Mouse (Mus musculus) right cerebral cortex, postnatal 25 days (tissue): ENCODE measurements around the gene Slc35a1.

Source experiments
- DNase-seq: peaks from one replicate; pipeline ENCODE4 v3.0.0; 2022

Slc35a1 gene

GRCm38 (mm10) chr4:34644779-34645178 is 42.5 kb downstream of the Slc35a1 start:
- DNase-seq, result no peak

- no peak for DNase-seq
Observed at GRCm38 (mm10) chr4:34640731-34641130, 46.5 kb downstream of the Slc35a1 start.

- DNase-seq, result no peak
Observed at GRCm38 (mm10) chr4:34639745-34640364, 47.4 kb downstream of the Slc35a1 start.

- DNase-seq, result no peak
Observed at GRCm38 (mm10) chr4:34637851-34638250, 49.4 kb downstream of the Slc35a1 start.

- DNase-seq, result no peak
Observed at GRCm38 (mm10) chr4:34637386-34637785, 49.9 kb downstream of the Slc35a1 start.

GRCm38 (mm10) chr4:34636036-34636435 is 51.2 kb downstream of the Slc35a1 start:
- DNase-seq, result no peak

- no peak for DNase-seq
Observed at GRCm38 (mm10) chr4:34634129-34634528, 53.1 kb downstream of the Slc35a1 start.

GRCm38 (mm10) chr4:34629956-34630355 is 57.3 kb downstream of the Slc35a1 start:
- no peak for DNase-seq

GRCm38 (mm10) chr4:34626401-34626800 is 60.8 kb downstream of the Slc35a1 start:
- DNase-seq, result no peak

- no peak for DNase-seq
Observed at GRCm38 (mm10) chr4:34625556-34625955, 61.7 kb downstream of the Slc35a1 start.

- no peak for DNase-seq
Observed at GRCm38 (mm10) chr4:34616146-34616545, 71.1 kb downstream of the Slc35a1 start.

GRCm38 (mm10) chr4:34615303-34615702 is 71.9 kb downstream of the Slc35a1 start:
- DNase-seq, result peak; percentile 29

- peak; percentile 95 for DNase-seq
Observed at GRCm38 (mm10) chr4:34614630-34615094, 72.6 kb downstream of the Slc35a1 start, which contains the start of the genes Orc3 and Rars2. Orc3 (minus strand) TSS chr4:34614944. Rars2 (plus strand) TSS chr4:34614957.

- no peak for DNase-seq
Observed at GRCm38 (mm10) chr4:34613571-34614145, 73.6 kb downstream of the Slc35a1 start.
